Mouse (Mus musculus) limb, embryonic 10.5 days (tissue): ENCODE data around the gene Aasdh. TPM values are rescaled to one million over a fixed set of nuclear protein-coding genes. Genes with fewer than 3 reads are reported as not detected.

Experiments
- DNase-seq: peaks from one replicate; pipeline ENCODE4 v3.0.0-alpha.2; 2017; ENCODE audit warnings: low spot score
- H3K27ac ChIP-seq: fragments of 300-500 bp; sonication (generic); 2 replicates; pipeline ENCODE4 v1.5.1; 2016; ENCODE audit warnings: mild to moderate bottlenecking
- H3K27me3 ChIP-seq: fragments of 300-500 bp; sonication (generic); 2 replicates; pipeline ENCODE4 v1.6.1; 2016; ENCODE audit warnings: low read depth, mild to moderate bottlenecking; ENCODE audit not compliant: poor library complexity, severe bottlenecking
- H3K36me3 ChIP-seq: fragments of 300-500 bp; sonication (generic); 2 replicates; pipeline ENCODE4 v1.6.1; 2016; ENCODE audit warnings: mild to moderate bottlenecking, moderate library complexity
- H3K4me1 ChIP-seq: fragments of 300-500 bp; sonication (generic); 2 replicates; pipeline ENCODE4 v1.6.1; 2016
- H3K4me3 ChIP-seq: fragments of 300-500 bp; sonication (generic); 2 replicates; pipeline ENCODE4 v1.5.1; 2016; ENCODE audit warnings: mild to moderate bottlenecking, moderate library complexity
- H3K9me3 ChIP-seq: fragments of 300-500 bp; sonication (generic); replicated peaks from 2 replicates; pipeline ENCODE4 v1.6.1; 2016; ENCODE audit warnings: mild to moderate bottlenecking
- WGBS: fragments of 180-500 bp; shearing (Covaris S2); methylation state at CpG from one replicate; pipeline ENCODE4 v1.1.7; 2016; 5-methylcytosine and 5-hydroxymethylcytosine counted together
- polyA plus RNA-seq: library from polyadenylated mRNA; unstranded; fragments of >200 nt; fragmentation: Nextera tagmentation; extraction: Ambion mirVana; gene quantifications from 2 replicates; pipeline ENCODE4 v1.2.1, GENCODE M21; 2016

The Aasdh gene
- polyA plus RNA-seq, 1 experiment from 2014 or later: 23.5 TPM

DNA sequence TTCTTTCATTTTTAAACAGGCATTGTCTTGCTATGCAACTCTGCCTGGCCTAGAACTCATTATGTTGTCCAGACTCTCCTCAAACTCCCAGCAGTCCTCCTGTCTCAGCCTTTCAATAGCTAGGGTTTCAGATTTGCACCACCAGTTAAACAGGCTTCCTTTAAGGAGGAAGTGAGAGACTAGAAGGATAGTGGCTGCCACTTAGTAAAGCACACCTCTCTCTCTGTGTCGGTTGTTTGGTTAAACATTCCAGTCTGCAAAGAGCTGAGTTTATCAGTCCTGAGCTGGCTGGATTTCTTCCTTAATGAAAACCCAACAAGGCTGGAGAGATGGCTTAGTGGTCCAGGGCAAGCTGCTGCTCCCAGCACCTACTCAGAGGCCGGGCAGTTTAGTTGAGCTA is 12.7 kb downstream of the Aasdh start:
- Histone ChIP-seq H3K36me3 (peaks cover 82% of the 10 kb centered on the region), H3K9me3 (no peaks in the 10 kb centered on the region), H3K4me1 (no peaks in the 10 kb centered on the region), H3K4me3 (no peak overlapping the region), H3K27ac (no peak overlapping the region), H3K27me3 (no peaks in the 10 kb centered on the region)
- DNase-seq: no peak
- WGBS: 92% methylated on average over 2 of the region's 2 CpGs

- no peaks in the 10 kb centered on the region for H3K4me1 ChIP-seq
- H3K36me3 ChIP-seq: peaks cover 77% of the 10 kb centered on the region
- H3K27me3 ChIP-seq: no peaks in the 10 kb centered on the region
- H3K27ac ChIP-seq: no peak overlapping the region
- no peak overlapping the region for H3K4me3 ChIP-seq
- WGBS: 97% methylated on average over 2 of the region's 2 CpGs
- no peak for DNase-seq
- no peaks in the 10 kb centered on the region for H3K9me3 ChIP-seq
Observed at GRCm38 (mm10) chr5:76887011-76887410, 18.3 kb downstream of the Aasdh start.

DNA sequence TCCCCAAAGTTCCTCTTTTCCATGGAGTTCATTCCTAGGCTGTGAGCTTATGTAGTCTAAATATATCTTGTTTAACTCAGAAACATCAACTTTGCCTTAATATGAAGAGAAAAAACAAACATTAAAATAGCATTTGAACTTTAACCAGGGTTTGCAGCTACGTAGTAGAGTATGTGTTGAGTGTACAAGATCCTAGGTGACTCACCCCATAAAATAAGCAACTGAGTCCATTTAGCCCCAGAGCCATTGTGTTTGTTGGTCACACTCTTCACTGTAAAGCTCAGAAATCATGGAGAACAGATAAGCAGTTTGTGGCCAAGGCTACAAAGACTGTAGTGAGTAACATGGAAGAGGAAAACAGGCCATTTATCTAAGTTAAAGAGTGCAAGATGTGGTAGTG is 21.2 kb downstream of the Aasdh start:
- peaks cover 72% of the 10 kb centered on the region for H3K36me3 ChIP-seq
- WGBS: 96% methylated on average over 1 of the region's 1 CpGs

GRCm38 (mm10) chr5:76876106-76876758 is 29.1 kb downstream of the Aasdh start:
- Histone ChIP-seq H3K9me3 (no peaks in the 10 kb centered on the region), H3K27me3 (no peaks in the 10 kb centered on the region), H3K27ac (no peak overlapping the region), H3K4me1 (no peaks in the 10 kb centered on the region), H3K4me3 (no peak overlapping the region), H3K36me3 (peaks cover 58% of the 10 kb centered on the region)
- no peak for DNase-seq
- WGBS: 89% methylated on average over 25 of the region's 25 CpGs

More for the DNA sequence above, 21.2 kb downstream of the Aasdh start:
- no peak for DNase-seq
- Histone ChIP-seq H3K27ac (no peak overlapping the region), H3K4me1 (no peaks in the 10 kb centered on the region), H3K4me3 (no peak overlapping the region), H3K27me3 (no peaks in the 10 kb centered on the region), H3K9me3 (no peaks in the 10 kb centered on the region)

DNA sequence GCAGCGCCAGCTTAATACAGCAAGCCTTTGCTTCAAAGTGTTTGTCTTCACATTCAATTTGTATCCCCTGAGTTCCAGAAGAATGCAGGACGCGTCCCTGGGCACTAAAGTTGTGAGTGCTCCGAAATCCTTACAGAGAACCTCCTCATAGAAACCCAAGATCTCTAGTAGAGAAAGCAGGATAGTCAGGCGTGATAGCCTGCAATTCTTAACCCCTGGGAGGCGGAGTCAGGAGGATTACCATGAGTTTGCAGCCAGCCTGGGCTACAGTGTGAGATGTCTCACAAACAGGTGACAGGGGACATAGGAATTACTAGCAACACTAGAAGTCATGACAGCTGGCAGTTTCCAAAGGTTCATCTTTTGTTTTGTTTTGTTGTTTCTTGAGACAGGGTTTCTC is 35.8 kb downstream of the Aasdh start:
- DNase-seq: no peak
- peaks cover 11% of the 10 kb centered on the region for H3K4me1 ChIP-seq
- H3K27me3 ChIP-seq: no peaks in the 10 kb centered on the region
- peaks cover 69% of the 10 kb centered on the region for H3K36me3 ChIP-seq
- WGBS: 52% methylated on average over 6 of the region's 6 CpGs
- H3K27ac ChIP-seq: 0 out of 2 replicates have a peak overlapping the region, but pooled peaks have one; percentile 19
- H3K9me3 ChIP-seq: no peaks in the 10 kb centered on the region
- peak overlapping the region; percentile 43 for H3K4me3 ChIP-seq

GRCm38 (mm10) chr5:76868693-76869286 is 36.5 kb downstream of the Aasdh start:
- H3K36me3 ChIP-seq: peaks cover 65% of the 10 kb centered on the region
- peaks cover 11% of the 10 kb centered on the region for H3K4me1 ChIP-seq
- H3K27ac ChIP-seq: no peak overlapping the region; the same call in 1 of the 2 replicates
- no peaks in the 10 kb centered on the region for H3K9me3 ChIP-seq
- WGBS: 26% methylated on average over 16 of the region's 16 CpGs
- no peaks in the 10 kb centered on the region for H3K27me3 ChIP-seq
- DNase-seq: no peak
- H3K4me3 ChIP-seq: peak overlapping the region; percentile 43

DNA sequence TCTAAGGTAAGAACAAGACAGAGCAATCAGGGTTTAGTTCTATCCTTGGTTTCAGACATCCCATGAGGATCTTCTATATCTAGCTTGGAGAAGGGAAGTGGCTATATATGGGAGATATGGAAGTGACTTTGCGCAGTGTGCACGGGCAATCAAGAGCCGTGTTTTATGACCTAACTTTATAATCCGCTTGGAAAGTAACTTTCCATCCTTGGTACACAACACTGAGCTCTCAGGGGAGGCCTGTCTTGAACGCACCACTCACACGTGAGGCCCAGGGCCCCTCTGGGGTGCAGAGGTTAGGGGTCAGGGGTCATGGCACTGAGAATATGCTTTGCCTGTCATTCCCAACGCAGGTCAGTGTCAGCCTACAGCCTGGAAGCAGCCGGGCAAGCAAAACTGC is 38.5 kb downstream of the Aasdh start:
- Histone ChIP-seq H3K36me3 (peaks cover 60% of the 10 kb centered on the region), H3K27me3 (no peaks in the 10 kb centered on the region), H3K9me3 (no peaks in the 10 kb centered on the region), H3K4me3 (no peak overlapping the region), H3K27ac (no peak overlapping the region; the same call in 1 of the 2 replicates), H3K4me1 (peaks cover 11% of the 10 kb centered on the region)
- 61% methylated on average over 8 of the region's 8 CpGs for WGBS
- DNase-seq: no peak

DNA sequence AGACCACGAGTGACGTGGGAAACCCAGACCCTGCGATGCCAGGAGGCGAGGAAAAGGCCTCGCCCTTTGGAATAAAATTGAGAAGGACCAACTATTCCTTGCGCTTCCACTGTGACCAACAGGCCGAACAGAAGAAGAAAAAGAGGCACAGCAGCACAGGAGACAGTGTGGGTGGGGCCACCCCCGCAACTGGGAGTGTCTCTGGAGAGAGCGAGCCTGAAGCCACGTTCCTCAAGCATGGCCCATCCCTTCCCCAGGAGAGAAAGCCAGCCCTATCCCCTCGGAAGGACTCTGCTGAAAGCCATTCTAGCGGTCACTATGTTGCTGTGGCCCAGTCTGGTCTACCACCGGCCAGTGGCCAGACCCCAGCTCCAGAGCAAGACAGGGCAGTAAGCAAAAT is 46.9 kb downstream of the Aasdh start:
- Histone ChIP-seq H3K9me3 (no peaks in the 10 kb centered on the region), H3K27ac (no peak overlapping the region), H3K36me3 (peaks cover 45% of the 10 kb centered on the region), H3K4me3 (no peak overlapping the region), H3K27me3 (peaks cover 51% of the 10 kb centered on the region), H3K4me1 (peaks cover 25% of the 10 kb centered on the region)
- 65% methylated on average over 13 of the region's 13 CpGs for WGBS
- no peak for DNase-seq

DNA sequence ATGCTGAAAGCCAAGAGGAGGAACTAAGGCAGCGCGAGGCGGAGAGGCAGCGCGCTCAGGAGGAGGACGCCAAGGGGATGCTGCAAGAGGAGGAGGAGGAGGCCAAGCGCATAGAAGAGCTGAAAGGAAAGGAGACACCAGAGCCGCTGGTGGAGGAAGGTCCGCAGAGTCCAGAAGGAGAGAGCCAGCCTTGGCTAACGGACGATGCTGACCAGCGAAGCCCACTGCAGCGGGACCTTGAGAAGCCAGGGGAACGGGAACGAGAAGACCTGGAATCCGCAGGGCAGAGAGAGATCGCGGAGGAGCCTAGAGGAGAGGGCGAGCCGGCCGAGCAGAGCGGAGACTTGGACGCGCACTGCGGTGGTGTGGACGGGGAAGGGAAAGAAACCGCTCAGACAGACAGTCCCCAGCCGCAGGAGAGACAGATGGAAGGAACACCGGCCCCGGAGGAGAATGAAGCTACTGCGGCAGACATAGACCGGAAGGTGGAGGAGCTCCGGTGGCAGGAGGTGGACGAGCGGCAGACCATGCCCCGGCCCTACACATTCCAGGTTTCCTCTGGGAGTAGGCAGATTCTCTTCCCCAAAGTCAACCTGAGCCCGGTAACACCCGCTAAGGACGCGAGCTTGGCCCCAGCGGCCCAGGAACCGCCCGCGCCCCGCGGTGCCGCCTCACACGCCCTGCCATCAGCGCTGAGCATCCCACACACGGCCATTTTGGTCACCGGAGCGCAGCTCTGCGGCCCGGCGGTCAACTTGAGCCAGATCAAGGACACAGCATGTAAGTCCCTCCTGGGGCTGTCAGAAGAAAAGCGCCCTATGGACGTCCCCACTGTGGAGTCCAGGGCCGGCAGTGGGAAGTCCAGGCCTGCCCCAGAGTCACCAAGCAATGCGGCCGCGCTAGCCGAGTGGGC is 48.0 kb downstream of the Aasdh start:
- WGBS: 8% methylated on average over 62 of the region's 62 CpGs
- no peaks in the 10 kb centered on the region for H3K9me3 ChIP-seq
- DNase-seq: peak; percentile 65
- peaks cover 52% of the 10 kb centered on the region for H3K36me3 ChIP-seq
- peaks cover 51% of the 10 kb centered on the region for H3K27me3 ChIP-seq
- H3K27ac ChIP-seq: peak overlapping the region; percentile 38
- H3K4me1 ChIP-seq: peaks cover 25% of the 10 kb centered on the region
- H3K4me3 ChIP-seq: peak overlapping the region; percentile 44

GRCm38 (mm10) chr5:76855829-76856600 is 49.3 kb downstream of the Aasdh start:
- Histone ChIP-seq H3K36me3 (peaks cover 61% of the 10 kb centered on the region), H3K27me3 (peaks cover 51% of the 10 kb centered on the region), H3K27ac (no peak overlapping the region), H3K4me1 (peaks cover 25% of the 10 kb centered on the region), H3K4me3 (peak overlapping the region; percentile 44), H3K9me3 (no peaks in the 10 kb centered on the region)
- 17% methylated on average over 25 of the region's 25 CpGs for WGBS
- no peak for DNase-seq

- H3K9me3 ChIP-seq: no peaks in the 10 kb centered on the region
- peaks cover 29% of the 10 kb centered on the region for H3K4me1 ChIP-seq
- 22% methylated on average over 10 of the region's 10 CpGs for WGBS
- no peak overlapping the region for H3K4me3 ChIP-seq
- H3K36me3 ChIP-seq: peaks cover 48% of the 10 kb centered on the region
- peaks cover 43% of the 10 kb centered on the region for H3K27me3 ChIP-seq
- peak; percentile 94 for DNase-seq
- H3K27ac ChIP-seq: no peak overlapping the region
Observed at GRCm38 (mm10) chr5:76853549-76853948, 51.8 kb downstream of the Aasdh start.

DNA sequence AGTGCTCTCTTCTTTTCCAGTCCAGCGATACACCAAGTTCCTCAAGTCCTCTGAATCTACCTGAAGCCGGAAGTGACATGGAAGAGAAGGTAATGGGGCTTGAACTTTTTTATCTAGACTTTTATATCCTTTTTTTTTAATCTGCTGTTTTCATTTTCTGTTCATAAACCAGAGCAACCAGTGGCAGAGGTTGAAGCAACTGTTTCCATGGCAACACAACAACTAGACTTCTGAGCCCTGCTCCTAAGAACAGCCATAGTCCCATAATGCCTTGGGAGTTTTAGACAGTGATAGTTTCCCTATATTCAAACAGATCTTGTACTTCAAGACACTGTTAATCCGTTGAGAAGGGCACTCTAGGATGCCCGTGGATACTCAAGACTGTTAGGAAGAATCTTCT is 54.0 kb downstream of the Aasdh start:
- no peak for DNase-seq
- Histone ChIP-seq H3K36me3 (peaks cover 39% of the 10 kb centered on the region), H3K9me3 (no peaks in the 10 kb centered on the region), H3K4me3 (no peak overlapping the region), H3K27ac (no peak overlapping the region), H3K27me3 (peaks cover 21% of the 10 kb centered on the region), H3K4me1 (peaks cover 10% of the 10 kb centered on the region)
- WGBS: 87% methylated on average over 4 of the region's 4 CpGs
